Mouse (Mus musculus) MEL (cell line): Measurements from ENCODE around the gene Pdia2. TPM values are rescaled to one million over a fixed set of nuclear protein-coding genes. Genes with fewer than 3 reads are reported as not detected.
"Not testable (repeated sequence)": the region's sequence is repeated elsewhere in the genome, so short reads cannot be mapped to it uniquely, and the experiment has no call there.

Experiments
- DNase-seq: peaks from one replicate; pipeline ENCODE4 v3.0.0; 2011; ENCODE audit warnings: low read depth, low spot score
- H3K27ac ChIP-seq: 2 replicates; pipeline ENCODE4 v1.5.1; 2012; ENCODE audit warnings: low read depth, mild to moderate bottlenecking, control low read depth, low read length, moderate library complexity; ENCODE audit not compliant: control insufficient read depth
- H3K27me3 ChIP-seq, 2 experiments: fragments of 150-350 bp in 1 of 2; sonication (generic) in 1 of 2; 2 replicates each; pipeline ENCODE4 v1.6.1; 2012; ENCODE audit warnings: low read length in 2 of 2, mild to moderate bottlenecking in 2 of 2, improper control_type of control experiment in 1 of 2, moderate library complexity in 1 of 2; ENCODE audit not compliant: insufficient read depth in 2 of 2, control insufficient read depth in 1 of 2
- H3K36me3 ChIP-seq, 2 experiments: 2 replicates each; pipeline ENCODE4 v1.6.1; 2012 to 2014; ENCODE audit warnings: low read length in 2 of 2, improper control_type of control experiment in 1 of 2, inconsistent platforms in 1 of 2, mild to moderate bottlenecking in 1 of 2; ENCODE audit not compliant: insufficient read depth in 2 of 2, control insufficient read depth in 1 of 2
- H3K4me1 ChIP-seq, 2 experiments: fragments of 150-350 bp in 1 of 2; sonication (generic) in 1 of 2; 2 replicates each; pipeline ENCODE4 v1.6.1; 2012; ENCODE audit warnings: low read length in 2 of 2, improper control_type of control experiment in 1 of 2, mild to moderate bottlenecking in 1 of 2; ENCODE audit not compliant: insufficient read depth in 2 of 2, control insufficient read depth in 1 of 2
- H3K4me3 ChIP-seq, 2 experiments: fragments of 150-350 bp in 1 of 2; sonication (generic) in 1 of 2; 2 replicates each; pipeline ENCODE4 v1.5.1; 2012; ENCODE audit warnings: low read depth in 2 of 2, low read length in 2 of 2, mild to moderate bottlenecking in 2 of 2, moderate library complexity in 2 of 2, control low read depth in 1 of 2, improper control_type of control experiment in 1 of 2; ENCODE audit not compliant: control insufficient read depth in 1 of 2, insufficient read depth in 1 of 2
- H3K79me2 ChIP-seq: 2 replicates; pipeline ENCODE4 v1.6.1; 2012; ENCODE audit warnings: mild to moderate bottlenecking, low read length, moderate library complexity; ENCODE audit not compliant: control insufficient read depth, poor library complexity, insufficient read depth
- H3K9ac ChIP-seq: 2 replicates; pipeline ENCODE4 v1.6.1; 2012; ENCODE audit warnings: low read depth, mild to moderate bottlenecking, control low read depth, low read length, moderate library complexity; ENCODE audit not compliant: control insufficient read depth, poor library complexity, severe bottlenecking
- H3K9me3 ChIP-seq: fragments of 150-350 bp; sonication (generic); replicated peaks from 2 replicates; pipeline ENCODE4 v1.6.1; 2012; ENCODE audit warnings: mild to moderate bottlenecking, low read length, improper control_type of control experiment, moderate library complexity; ENCODE audit not compliant: insufficient read depth
- CHD1 ChIP-seq: IDR thresholded peaks from 2 replicates; pipeline ENCODE4 v1.6.1; 2012; ENCODE audit warnings: low read depth, mild to moderate bottlenecking, inconsistent platforms, low read length, improper control_type of control experiment
- CHD2 ChIP-seq: IDR thresholded peaks from 2 replicates; pipeline ENCODE4 v1.6.1; 2011; ENCODE audit warnings: low read length, improper control_type of control experiment
- CTCF ChIP-seq, 3 experiments: IDR thresholded peaks in 2 of 3; conservative IDR thresholded peaks in 1 of 3; 2 replicates each; pipeline ENCODE4 v1.5.1; 2011 to 2012; ENCODE audit warnings: low read length in 3 of 3, low read depth in 2 of 3, mild to moderate bottlenecking in 2 of 3, improper control_type of control experiment in 1 of 3, inconsistent platforms in 1 of 3, mixed read lengths in 1 of 3, moderate library complexity in 1 of 3; ENCODE audit not compliant: control insufficient read depth in 1 of 3, insufficient read depth in 1 of 3, poor library complexity in 1 of 3, severe bottlenecking in 1 of 3
- E2F4 ChIP-seq: IDR thresholded peaks from 2 replicates; pipeline ENCODE4 v1.6.1; 2011; ENCODE audit warnings: low read depth, low read length, improper control_type of control experiment, borderline replicate concordance
- GABPA ChIP-seq: IDR thresholded peaks from 2 replicates; pipeline ENCODE4 v1.6.1; 2012; ENCODE audit warnings: low read depth, mild to moderate bottlenecking, inconsistent platforms, low read length, improper control_type of control experiment, moderate library complexity
- GATA1 ChIP-seq: IDR thresholded peaks from 2 replicates; pipeline ENCODE4 v1.6.1; 2011; ENCODE audit warnings: low read depth, low read length, improper control_type of control experiment
- JUND ChIP-seq: IDR thresholded peaks from 2 replicates; pipeline ENCODE4 v1.6.1; 2011; ENCODE audit warnings: low read depth, mild to moderate bottlenecking, improper control_type of control experiment, low read length
- MEF2A ChIP-seq: IDR thresholded peaks from 2 replicates; pipeline ENCODE4 v1.6.1; 2014; ENCODE audit warnings: low read depth, mild to moderate bottlenecking, inconsistent platforms, low read length, improper control_type of control experiment; ENCODE audit not compliant: poor library complexity, insufficient replicate concordance, severe bottlenecking; ENCODE audit errors: extremely low read depth
- NRF1 ChIP-seq: IDR thresholded peaks from 2 replicates; pipeline ENCODE4 v1.6.1; 2014; ENCODE audit warnings: low read depth, mild to moderate bottlenecking, inconsistent platforms, low read length, improper control_type of control experiment, moderate library complexity; ENCODE audit not compliant: poor library complexity, insufficient read depth, severe bottlenecking
- POLR2AphosphoS2 ChIP-seq: IDR thresholded peaks from 2 replicates; pipeline ENCODE4 v1.6.1; 2011; ENCODE audit warnings: low read length, improper control_type of control experiment
- RCOR1 ChIP-seq: IDR thresholded peaks from 2 replicates; pipeline ENCODE4 v1.6.1; 2012; ENCODE audit warnings: low read depth, mild to moderate bottlenecking, inconsistent platforms, low read length, improper control_type of control experiment
- UBTF ChIP-seq: IDR thresholded peaks from 2 replicates; pipeline ENCODE4 v1.6.1; 2012; ENCODE audit warnings: low read depth, mild to moderate bottlenecking, inconsistent platforms, low read length, improper control_type of control experiment, moderate library complexity, borderline replicate concordance; ENCODE audit not compliant: insufficient read depth
- polyA plus RNA-seq, 2 experiments: library from polyadenylated mRNA; stranded (reverse) in 1 of 2; unstranded in 1 of 2; fragments of >175 nt in 1 of 2; fragments of >200 nt in 1 of 2; gene quantifications; 2 replicates each; pipeline versions ENCODE4 v1.2.1 to v1.2.4; 2012; ENCODE audit warnings: low replicate concordance in 2 of 2, low read depth in 1 of 2; ENCODE audit not compliant: insufficient read length in 2 of 2, insufficient read depth in 1 of 2, missing spikeins in 1 of 2
- total RNA-seq: library from RNA; depleted of rRNA; stranded (reverse); fragments of 300-350 nt; gene quantifications from 2 replicates; pipeline ENCODE4 v1.2.3, GENCODE M21; 2012

Gene Pdia2
- total and polyA plus RNA-seq, 3 experiments: 11.2 to 13.6 TPM; not detected in 1

DNA sequence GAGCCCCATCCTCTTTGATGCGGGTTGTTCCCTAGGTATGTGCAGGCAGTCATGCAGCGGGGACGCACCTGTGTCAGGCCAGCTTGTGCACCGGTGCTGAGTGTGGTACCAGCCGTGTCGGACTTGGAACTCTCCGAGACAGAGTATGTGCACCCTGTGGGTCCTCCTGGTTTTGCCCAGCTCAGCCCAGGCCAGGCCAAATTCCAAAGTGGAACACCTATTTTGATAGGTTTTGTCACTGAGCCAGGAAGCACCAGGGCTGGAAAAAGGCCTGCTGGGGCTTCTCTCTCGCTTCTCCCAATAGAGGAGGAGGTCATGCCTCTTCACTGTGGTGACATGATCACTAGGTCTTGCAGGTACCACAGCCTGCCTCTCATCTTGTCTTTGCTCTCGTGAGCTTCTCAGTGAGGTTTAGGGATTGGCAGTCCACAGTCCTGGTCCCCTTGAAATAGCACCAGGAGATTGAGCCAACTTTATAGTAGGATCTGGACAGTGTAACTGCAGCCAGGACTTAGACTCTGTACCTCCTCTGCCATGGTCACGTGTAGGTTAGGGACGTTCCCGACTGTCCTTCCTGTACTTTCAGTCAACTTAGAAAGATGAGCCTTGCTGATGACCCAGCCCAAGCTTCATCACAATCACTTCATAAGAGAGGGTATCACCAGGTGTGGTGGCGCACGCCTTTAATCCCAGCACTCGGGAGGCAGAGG is 6.3 kb downstream of the Pdia2 start:
- TF ChIP-seq NRF1 (no peak), POLR2AphosphoS2 (no peak), MEF2A (no peak), CTCF (IDR thresholded peaks at IDR 0.05 in 2 of 3, conservative IDR thresholded peaks at IDR 0.05 in 1 of 3; ENCODE audit: control insufficient read depth in 1 of 3, insufficient read depth in 1 of 3, low read depth in 2 of 3, low read length in 3 of 3, poor library complexity in 1 of 3, severe bottlenecking in 1 of 3) (no peak), GABPA (no peak), JUND (no peak), CHD1 (no peak), GATA1 (no peak), UBTF (no peak)
- TF ChIP-seq, all 39 proteins: peak for 0
- DNase-seq: no peak
- H3K9me3 ChIP-seq: no peaks in the 10 kb centered on the region
- H3K27me3 ChIP-seq: no peaks in the 10 kb centered on the region
- peaks cover 0 to 5% of the 10 kb centered on the region in 2 experiments; a peak in 1 of 4 replicates for H3K36me3 ChIP-seq
- no peaks in the 10 kb centered on the region for H3K79me2 ChIP-seq
- no peak overlapping the region for H3K9ac ChIP-seq
- H3K27ac ChIP-seq: no peak overlapping the region
- no peak overlapping the region for H3K4me3 ChIP-seq
- H3K4me1 ChIP-seq: no peaks in the 10 kb centered on the region

- not testable (repeated sequence) for H3K9ac ChIP-seq, H3K4me3 ChIP-seq, H3K27ac ChIP-seq, H3K27me3 ChIP-seq, H3K79me2 ChIP-seq, DNase-seq, H3K36me3 ChIP-seq, H3K9me3 ChIP-seq, H3K4me1 ChIP-seq
Observed at GRCm38 (mm10) chr17:26191486-26191885, 7.4 kb downstream of the Pdia2 start.

GRCm38 (mm10) chr17:26188091-26188805 is 10.6 kb downstream of the Pdia2 start:
- no peaks in the 10 kb centered on the region for H3K27me3 ChIP-seq
- no peak for DNase-seq
- H3K36me3 ChIP-seq: peaks cover 0 to 13% of the 10 kb centered on the region in 2 experiments; a peak in 2 of 4 replicates
- H3K27ac ChIP-seq: no peak overlapping the region
- H3K79me2 ChIP-seq: no peaks in the 10 kb centered on the region
- no peak overlapping the region for H3K4me3 ChIP-seq
- no peaks in the 10 kb centered on the region for H3K9me3 ChIP-seq
- TF ChIP-seq E2F4 (no peak), RCOR1 (no peak), CHD2 (no peak)
- no peaks in the 10 kb centered on the region for H3K4me1 ChIP-seq
- H3K9ac ChIP-seq: no peak overlapping the region
